Mouse (Mus musculus): ENCODE measurements around the gene Tekt5.

Tekt5 gene

DNA sequence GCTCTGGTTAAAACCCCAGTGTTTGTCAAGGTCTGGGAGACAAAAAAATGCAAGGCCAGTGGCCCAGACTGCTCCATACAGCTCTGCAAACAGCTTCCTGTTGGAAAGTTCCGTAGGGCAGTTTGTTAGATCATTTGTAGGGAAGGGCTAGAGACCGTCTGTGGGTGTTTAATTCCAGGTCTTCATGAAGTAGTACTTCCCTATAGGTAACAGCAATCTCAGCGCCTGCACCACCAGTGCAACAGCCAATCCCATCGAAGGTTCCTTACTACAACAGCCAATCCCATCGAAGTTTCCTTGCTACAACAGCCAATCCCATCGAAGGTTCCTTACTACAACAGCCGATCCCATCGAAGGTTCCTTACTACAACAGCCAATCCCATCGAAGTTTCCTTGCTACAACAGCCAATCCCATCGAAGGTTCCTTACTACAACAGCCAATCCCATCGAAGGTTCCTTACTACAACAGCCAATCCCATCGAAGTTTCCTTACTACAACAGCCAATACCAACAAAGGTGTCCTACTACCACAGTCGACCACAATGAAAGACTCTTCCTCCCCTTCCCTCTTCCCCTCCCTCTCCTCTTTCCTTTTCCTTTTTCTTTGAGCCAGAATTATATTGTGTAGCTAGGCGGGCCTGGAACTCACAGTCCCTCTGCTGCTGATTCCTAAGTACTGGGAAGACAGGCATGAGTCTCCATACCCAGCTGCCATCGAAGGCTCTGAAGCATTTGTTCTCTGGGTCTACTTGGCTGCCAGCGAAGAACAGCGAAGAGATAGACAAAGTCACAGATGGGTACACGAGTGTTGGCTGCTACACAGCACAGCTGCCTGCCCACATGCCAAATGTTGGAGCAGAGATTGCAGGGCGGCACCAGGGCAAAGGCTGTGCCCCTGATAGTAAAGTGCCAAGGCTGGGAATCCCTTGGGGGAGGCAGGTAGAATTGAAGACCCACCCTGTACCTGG lies 58.6 kb downstream of the Tekt5 start:
- no peak for DNase-seq (ENCODE audit: low read depth)

- no peak for DNase-seq (ENCODE audit: low read depth)
These were observed 59.3 kb downstream of the Tekt5 start for GRCm38 (mm10) chr16:10335953-10336352.

- DNase-seq (ENCODE audit: low read depth) = no peak
These were observed 62.6 kb downstream of the Tekt5 start for GRCm38 (mm10) chr16:10332732-10333131.

- peak; percentile 25 for DNase-seq (ENCODE audit: low read depth)
These were observed 64.4 kb downstream of the Tekt5 start for GRCm38 (mm10) chr16:10330586-10331495.

DNA sequence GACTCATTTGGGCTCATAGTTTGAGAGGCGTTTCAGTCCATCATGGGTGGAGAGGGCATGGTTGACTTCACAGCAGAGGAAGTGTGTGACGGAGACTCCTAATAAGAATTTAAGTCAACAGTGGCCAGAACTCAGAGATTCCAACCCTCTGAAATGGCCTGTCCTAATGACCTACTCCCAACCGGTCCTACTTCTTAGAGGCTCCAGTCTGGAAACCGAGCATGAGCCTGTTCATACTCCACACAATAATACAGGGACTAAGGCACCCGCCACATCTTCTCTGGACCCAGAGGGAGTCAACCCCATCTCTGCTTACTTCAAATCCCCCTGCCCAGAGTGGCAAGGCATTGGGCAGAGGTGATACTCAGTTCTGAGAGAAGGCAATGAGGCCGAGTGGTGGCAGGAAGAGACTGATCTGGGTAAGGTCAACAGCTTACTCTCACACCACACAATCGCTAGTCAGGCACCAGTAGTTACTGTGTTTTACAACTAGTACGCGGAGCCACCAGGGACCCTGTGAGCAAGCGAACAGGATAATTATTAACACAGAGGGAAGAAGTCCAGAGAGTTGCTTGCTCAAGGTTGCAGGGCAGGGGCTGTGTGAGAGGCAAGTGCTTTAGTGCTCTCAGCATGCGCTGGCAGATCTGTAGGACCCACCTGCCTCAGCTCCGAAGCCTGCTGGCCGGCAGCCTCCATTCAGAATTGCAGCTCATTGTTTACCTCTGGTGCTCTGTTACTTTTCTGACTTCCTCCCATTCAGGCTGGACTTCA lies 67.5 kb downstream of the Tekt5 start:
- no peak for DNase-seq (ENCODE audit: low read depth)

DNA sequence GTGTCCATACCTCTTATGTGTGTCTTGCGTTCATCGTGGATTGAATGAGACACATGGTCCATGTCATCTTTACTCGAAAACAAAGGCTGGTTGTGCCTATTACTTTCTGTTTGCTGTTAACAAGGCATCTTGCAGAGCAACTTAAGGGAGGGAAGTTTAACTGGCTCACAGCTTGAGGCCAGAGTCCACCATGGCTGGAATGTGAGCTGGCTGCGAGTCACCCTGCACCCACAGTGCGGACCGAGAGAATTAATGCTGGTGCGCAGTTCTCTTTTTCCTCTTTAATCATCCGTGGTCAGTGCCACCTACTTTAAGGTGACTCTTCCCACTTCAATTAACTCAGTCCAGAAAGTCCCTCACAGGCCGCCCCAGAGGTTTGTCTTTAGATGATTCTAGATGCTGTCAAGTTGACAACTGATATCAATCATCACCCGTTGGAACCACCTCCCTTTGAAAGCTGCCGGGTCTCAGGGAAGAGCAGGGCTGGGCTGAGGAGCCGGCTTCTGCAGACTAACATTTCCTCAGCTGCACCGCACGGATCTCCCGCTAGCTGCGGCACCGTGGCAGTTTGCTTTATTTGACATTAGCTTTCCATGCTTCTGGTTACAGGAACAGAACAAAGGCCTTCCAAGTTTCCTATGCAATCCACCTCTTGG lies 75.2 kb downstream of the Tekt5 start:
- DNase-seq (ENCODE audit: low read depth) = peak; percentile 15

GRCm38 (mm10) chr16:10317197-10317544 lies 78.1 kb downstream of the Tekt5 start:
- DNase-seq (ENCODE audit: low read depth) = no peak

DNA sequence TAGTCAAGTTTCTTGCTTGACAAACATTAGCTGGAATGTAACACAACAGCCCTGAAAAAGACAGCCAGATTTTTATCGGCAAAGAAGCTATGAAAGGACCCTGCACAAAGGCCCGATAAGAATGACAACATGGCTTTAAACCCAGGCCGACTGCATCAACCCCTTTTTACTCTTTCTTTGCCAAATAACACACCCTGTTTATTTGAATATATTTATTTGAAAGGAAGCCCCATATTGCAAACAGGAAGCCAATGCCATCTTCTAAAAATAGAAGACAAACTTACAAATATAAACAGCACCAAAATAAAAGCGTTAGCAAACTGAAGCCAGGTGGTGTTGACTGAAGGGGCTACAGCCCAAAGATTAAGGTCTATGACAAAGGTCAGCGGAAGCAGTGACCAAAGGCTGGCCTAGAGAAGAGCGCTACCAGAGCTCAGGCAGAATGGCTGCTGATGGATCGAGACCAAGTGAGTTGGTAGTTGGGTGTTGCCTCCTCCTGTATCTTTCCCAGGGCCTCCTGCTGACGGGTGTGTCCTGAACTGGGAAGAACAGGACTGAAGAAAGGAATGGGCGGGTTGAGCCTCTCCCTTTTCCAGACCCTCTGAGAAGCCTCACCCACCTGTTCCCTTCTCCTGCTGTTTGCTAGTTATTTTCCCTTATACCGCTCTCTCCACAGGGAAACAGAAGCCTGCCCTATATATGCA lies 78.6 kb downstream of the Tekt5 start:
- DNase-seq (ENCODE audit: low read depth) = no peak

DNA sequence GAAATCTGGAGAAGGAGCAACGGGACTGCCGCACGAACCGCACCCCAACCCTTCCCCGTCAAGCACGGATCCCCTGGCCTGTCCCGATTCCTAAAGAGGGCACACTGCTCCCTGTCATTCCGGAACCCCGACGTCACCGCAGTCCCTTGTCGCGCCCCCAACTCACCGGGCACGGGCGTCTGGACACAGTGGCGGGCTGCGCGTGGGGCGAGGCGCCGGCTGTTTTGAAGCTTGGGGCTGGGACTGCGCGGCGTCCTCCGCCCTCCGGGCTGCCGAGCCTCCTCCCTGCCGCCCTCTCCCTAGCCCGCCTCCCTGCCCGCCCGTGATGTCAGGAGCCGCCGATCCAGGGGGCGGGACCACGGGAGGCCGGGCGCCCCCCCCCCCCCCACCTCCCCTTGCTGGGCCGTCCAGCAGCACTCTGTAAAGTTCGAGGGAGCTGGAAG lies 81.6 kb downstream of the Tekt5 start, which contains the start of gene Emp2:
Gene Emp2, minus strand, starts transcription at position 323 of the 443 bp plus-strand sequence.
- no peak for DNase-seq (ENCODE audit: low read depth)

- no peak for DNase-seq (ENCODE audit: low read depth)
These were observed 82.1 kb downstream of the Tekt5 start for GRCm38 (mm10) chr16:10313226-10313625.

DNA sequence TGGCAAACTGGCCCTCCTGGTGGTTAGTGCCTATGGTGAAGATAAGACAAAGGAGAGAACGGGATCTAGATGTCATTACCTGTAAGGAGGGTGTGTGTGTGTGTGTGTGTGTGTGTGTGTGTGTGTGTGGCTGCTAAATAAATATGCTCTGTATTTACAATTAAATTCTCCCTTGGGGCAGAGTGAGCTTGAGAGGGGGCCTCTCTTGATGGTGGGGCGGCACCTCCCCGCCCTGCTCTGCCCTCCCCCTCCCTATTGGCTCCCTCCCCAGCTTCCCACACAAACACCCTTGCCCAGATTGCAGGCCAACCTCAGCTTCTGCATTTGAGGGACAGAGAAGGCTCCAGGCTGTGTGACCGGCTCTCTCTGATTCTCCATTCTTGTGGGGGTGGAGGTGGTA lies 83.3 kb downstream of the Tekt5 start:
- no peak for DNase-seq (ENCODE audit: low read depth)

DNA sequence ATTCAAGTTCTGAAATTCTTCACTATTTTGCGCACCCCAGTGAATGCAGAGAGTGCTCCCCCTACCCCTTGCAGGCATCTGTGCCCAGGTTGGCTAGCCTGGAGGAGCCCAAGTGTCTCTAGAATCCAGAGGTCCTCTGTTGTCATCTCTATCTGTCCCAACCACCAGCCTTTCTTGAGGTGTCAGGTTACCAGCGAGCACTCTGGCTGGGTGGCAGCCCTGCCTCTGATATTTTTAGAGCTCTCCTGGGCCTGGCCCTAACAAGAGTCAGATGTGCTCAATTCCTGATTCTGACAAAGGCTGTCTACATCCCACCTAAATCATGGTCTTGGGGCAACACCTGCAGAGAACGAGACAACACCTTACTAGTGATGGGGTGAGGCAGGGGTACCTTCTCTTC lies 84.2 kb downstream of the Tekt5 start:
- peak; percentile 31 for DNase-seq (ENCODE audit: low read depth)

- no peak for DNase-seq (ENCODE audit: low read depth)
These were observed 84.8 kb downstream of the Tekt5 start for GRCm38 (mm10) chr16:10310507-10310906.

Data from 416B (cell line).